Mouse (Mus musculus) retina, adult 2 months (tissue): Measurements from ENCODE around the gene Tmcc2.

Experiments
- DNase-seq: peaks from one replicate; pipeline ENCODE4 v3.0.0-alpha.2; 2012; ENCODE audit warnings: low read depth, low spot score

Tmcc2 gene

DNA sequence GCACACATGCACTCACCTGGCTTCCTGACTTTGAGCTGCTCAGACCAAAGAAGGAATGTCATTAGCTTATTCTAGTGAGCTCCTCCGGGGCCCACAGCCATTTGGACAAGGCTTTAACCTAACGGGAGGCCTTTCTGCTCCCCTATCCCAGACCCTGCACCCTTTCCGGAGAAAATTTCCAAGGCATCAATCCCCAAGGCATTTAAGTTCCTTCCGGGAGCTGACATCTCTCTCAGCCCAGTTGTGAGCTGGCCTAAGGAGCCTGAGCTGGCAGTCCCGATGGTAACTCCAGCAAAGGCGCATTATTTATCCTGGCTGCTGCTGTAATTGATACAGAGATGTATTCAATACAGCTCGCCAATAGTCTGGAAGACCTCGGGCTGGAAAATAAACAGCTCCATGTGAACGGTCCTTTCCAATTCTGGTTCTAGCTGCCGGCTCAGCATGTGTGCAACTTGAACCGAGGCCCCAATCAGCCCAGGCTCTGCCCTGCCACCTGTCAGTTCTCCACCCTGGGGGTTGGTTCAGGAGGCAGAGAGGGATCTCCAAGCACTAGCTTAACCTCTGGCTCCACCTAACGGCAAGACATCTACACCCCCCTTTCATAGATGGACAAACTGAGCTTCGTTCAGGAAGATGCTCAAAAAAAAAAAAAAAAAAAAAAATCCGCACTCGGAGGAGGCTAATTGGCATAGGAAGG lies 1.0 kb downstream of the Tmcc2 start:
- DNase-seq: no peak

DNA sequence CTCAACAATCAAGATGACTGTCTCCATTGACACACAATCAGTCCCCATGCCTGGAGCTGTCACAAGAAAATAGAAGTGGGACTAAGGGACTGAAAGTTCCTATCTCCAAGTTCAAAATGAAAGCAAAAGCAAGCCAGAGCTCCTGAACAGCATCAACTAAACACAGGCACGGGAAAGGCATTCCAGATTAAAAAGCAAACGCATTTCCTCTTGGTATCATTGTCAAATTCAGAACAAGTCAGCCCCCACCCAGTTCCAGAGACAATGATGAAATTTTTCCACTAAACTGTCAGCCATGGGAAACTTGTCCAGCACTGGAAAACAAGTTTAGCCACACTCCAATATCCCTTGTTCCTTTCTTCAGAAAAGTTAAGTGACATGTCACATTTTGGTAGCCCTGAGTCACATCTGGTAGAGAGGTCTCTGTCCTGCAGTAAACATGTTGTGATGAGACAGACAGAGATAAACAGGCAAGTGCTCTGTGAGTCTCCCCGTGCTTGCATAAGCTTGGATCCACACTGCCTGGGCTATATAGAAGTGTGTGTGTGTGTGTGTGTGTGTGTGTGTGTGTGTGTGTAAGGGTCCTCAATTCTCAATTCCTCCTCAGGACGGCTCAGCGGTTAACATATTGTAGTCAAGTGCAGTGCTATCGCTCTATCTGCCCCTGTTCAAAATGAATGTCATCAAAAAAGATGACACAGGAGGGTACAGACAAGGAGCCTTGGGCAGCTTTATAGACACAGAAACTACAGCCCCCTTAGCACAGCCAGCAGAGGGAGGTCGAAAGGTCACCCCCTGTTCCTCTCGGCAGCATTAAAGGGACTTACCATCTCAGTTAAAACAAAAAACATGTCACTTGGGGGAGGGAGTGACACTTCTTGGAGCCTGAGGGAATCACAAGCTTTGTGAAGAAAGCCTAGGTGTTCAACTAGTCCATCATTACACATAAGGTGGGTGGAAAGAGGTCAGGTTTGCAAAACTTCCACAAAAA lies 2.0 kb downstream of the Tmcc2 start:
- no peak for DNase-seq

GRCm38 (mm10) chr1:132387943-132388342 lies 3.1 kb downstream of the Tmcc2 start:
- DNase-seq: no peak

GRCm38 (mm10) chr1:132386266-132386665 lies 4.8 kb downstream of the Tmcc2 start:
- no peak for DNase-seq

DNA sequence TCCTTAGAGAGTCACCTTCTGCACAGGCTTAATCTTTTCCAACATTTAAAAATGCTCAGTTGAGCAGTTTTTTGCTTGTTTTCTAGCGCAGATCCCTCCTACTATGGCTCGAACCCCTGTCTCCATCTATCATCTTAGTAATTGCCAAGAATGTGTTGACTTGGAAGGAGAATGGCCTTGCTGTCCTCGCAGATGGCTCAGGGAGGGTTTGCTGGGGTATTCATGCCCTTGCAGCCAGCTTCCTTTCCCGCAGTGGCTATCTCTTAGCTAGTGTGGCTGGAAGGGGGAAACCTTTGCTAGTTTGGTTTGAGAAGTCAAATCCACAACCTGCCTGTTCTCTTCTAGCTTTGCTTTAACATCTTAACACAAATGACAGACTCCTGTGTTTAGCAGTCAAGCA lies 5.4 kb downstream of the Tmcc2 start:
- no peak for DNase-seq

DNA sequence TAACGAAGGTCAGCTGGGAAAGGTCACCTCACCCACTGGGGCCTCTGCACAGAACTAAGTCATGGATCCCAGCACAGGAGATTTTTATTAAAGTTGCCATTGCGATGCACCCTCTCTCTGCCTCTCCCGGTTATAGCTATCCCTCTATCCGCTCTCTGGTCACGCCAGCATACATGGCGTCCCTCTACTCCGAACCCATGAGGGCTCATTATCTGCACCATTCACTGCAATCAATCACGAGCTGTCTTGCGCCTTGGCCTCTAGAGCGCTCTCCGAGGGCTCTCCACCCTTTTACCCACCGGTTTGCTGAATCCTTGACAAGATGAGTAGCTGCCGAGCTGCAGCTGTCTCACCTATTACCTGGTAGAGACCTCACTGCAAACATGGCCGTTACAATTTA lies 5.8 kb downstream of the Tmcc2 start:
- DNase-seq: no peak

DNA sequence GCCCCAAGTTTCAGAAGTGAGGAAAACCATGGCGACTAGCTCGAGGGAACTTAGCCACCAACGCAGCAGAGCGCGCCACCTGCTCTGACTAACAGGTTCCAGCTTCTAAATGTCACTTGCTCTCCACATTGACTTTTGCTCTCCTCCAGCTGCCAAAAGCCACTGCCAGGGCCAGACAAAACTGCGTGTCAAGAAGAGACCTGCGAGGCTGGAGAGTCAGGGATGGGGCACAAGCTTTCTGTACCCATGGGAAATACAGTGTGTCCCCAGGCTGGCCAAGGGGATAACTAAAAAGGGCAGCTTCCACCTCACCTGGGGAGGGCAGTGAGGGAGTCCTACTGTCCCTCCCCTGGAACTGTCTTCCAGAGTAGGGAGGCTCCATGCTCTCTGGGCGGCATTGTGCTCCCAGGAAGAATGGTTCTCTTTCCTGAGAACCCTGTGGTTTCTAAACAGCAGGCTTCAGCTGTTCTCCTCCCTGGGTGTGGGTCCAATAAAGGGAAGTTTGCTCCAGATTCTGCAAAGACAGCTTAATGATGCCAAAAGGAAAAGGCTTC lies 7.0 kb downstream of the Tmcc2 start:
- DNase-seq: no peak

- DNase-seq: no peak
Measured at GRCm38 (mm10) chr1:132381929-132382328, 9.2 kb downstream of the Tmcc2 start.

GRCm38 (mm10) chr1:132380550-132381100 lies 10.5 kb downstream of the Tmcc2 start:
- DNase-seq: no peak

DNA sequence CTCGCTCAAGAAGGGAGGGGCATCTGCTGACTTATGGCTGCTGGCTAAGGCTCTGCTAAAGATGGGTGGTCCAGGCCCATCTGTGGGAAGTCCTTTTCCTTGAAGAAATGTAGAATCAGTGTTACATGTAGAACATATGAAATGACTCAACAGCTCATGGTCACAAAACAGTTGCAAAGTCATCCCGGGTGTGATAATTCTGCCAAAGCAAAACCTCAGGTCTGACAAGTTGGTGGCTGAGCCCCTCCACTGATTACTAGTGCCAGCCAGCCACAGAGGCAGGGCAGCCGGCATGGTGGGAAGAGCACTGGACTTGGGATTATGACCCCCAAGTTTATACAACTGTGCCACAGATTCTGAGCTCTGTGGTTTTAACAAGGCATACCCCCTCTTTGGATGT lies 13.3 kb downstream of the Tmcc2 start:
- no peak for DNase-seq

DNA sequence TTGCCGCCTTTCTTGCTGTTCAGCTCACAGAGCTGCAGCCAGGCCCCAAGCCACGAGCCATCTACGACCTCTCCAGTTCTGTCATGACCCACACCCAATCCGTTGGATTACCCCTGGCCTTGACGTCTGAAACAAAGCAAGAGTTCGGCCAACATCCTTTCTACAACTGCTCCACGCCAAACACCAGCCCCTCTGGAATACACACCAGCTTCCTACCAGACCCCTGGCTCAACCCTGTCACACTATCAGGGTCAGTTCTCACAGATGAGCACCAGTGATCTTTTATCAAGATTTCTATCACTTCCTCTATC lies 14.1 kb downstream of the Tmcc2 start:
- DNase-seq: no peak

DNA sequence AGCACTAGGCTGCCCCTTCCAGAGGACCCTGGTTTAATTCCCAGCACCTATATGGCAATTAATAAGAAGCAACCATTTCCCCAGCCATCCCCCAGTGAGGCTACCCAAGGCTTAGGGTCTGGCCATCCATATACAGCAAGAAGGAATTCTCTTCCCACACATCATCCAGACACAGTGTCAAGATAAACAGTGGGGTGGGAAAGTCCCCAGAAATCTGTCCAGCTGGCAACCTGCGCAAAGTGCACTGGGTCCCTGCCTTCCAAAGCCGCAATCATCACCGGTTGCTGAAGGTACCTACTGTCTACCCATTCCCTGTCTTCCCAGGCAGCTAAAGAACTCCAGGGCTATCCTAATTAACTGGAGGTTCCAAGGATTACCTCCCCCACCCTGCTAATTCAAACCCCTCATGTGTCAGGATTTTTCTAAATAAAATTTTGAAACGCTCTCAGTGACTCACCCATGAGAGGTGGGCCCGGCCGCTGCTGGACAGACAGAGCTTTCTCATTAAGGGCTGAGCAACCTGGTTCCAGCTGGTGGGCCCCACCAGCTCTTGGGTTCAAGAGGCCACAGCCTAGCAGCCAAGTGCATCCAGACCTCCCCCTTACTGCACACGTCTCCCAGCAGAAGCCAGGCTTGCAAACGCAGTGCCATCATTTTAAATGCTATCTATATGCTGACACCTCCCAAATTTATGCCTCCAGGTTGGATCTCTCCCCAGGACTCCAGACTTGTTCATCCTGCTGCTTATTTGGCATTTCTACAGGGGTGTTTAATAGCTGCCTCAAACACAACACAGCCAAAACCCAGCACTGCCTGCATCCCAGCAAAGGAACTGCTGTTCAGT lies 14.6 kb downstream of the Tmcc2 start:
- DNase-seq: no peak

DNA sequence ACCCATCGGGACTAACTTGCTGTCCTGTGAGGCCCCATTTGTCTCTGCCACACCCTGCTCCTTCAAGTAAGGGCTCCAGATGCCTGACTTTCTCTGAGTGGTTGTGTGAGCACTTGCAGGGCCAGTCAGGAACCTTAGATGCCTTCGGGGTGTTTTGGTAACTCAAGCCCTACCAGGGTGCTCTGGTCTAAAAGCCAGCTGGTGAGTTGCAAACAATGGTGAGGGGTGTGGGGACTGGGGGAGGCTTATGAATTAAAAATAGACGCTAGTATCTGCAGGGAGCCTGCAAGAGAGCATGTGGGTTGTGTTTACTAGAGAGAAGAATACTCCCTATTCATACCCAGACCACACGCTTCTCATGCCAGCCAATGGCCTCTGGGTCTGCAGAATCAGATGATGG lies 15.8 kb downstream of the Tmcc2 start:
- DNase-seq: no peak

DNA sequence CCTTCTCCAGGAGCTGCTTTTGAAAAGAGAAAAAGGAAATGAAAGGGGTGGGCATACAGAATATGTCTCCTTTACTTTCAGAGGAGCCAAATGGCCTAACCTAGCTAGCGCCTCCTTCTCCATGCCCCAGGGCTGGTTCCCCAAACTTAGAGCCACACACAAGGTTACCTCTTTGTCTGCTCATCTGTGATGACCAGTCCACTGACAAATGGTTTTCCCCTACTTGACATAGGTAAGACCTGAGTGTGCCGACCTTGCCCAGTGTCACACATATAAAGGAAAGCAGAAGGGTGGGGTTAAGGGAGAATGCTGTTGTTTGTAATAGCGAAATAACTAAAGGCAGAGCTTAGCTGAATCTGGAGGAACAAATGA lies 16.2 kb downstream of the Tmcc2 start:
- no peak for DNase-seq

DNA sequence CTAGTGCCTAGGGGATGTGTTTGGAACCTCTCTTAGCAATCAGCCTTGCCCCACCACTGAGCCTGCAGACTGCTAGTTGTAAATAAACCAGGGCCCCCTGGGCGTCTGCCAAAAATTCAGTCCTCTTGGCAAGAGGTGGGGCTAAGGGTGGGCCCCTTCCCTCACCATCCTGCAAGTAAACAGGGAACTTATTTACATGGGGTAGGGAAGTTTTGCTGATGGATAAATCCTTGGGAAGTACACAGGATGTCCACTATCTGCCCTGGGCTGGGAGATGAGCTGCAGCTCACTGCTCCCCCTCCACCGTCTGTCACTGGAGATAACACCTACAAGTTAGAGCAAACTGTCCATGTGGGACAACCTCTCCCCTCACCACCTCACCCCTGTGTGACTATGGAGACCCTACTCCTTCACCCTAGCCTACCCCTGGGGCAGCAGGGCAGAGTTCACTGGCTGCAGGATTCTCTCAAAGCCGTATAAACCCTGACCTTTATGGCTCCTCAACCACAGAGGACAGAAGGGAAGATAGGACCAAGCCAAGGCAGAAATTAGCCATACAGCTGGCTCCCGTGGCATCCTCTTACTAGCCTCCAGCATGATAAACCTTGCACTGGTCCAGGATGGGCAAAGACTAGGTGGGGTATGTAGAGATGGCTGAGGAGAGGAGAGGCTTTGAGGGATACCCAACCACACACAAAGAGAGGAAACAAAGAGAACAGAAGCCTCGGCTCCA lies 16.8 kb downstream of the Tmcc2 start:
- DNase-seq: no peak

DNA sequence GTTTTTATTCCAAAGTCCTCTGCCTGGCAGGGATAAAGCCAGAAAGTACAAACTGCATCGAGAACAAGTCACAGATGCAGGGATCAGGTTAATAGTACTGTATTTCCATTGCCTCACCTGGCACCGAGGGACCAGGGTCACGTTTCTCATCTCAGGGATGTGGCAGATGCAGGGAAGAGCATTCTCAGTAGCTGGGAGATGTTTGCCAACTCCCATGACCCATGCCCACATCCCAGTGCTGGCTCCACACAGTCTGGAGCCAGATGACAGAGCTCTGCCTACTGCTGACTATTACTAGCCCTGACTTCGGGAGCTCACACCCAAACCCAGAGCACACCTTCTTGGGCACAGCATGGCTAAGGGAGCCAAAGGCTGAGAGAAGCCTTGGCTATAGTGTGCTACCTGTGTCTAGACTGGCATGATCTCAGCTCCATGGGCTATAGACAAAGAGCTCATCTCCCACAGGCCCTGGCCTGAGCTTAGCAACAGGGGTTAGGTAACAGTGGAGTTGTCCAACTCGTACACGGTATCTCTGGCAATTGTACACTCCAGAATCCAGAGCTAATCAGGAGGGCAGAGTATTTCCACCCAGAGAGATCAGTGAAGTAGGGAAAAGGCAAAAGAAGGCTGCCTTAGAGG lies 18.1 kb downstream of the Tmcc2 start:
- DNase-seq: no peak

- no peak for DNase-seq
Measured at GRCm38 (mm10) chr1:132372354-132372753, 18.7 kb downstream of the Tmcc2 start.

- DNase-seq: no peak
Measured at GRCm38 (mm10) chr1:132371298-132372081, 19.6 kb downstream of the Tmcc2 start.

DNA sequence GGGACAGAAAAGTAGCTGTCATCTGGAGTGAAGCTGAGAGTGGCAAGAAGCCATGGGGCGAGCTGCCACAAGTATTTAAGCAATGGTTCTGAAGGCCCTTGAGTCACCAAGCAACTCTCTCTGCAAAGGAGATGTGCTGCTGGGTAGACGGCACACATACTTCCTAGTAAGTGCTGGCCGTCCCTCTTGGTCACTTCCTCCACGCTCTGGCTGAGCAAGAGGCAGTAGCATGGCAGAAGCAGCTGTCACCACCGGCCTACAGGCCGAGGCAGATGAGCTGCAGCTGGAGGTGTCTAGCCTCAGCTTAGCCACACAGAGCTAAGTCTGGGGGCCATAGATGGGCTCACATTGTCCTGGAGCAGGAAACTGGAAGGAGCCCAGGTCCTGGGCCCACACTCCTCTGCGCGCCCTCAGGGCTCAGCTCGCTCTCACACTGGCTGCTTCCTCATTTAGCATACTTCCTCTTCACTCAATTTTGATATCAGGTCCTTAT lies 20.4 kb downstream of the Tmcc2 start:
- DNase-seq: no peak
